Mouse (Mus musculus) midbrain, embryonic 14.5 days (tissue): ENCODE data around the gene Olfr1408. TPM values are rescaled to one million over a fixed set of nuclear protein-coding genes. Genes with fewer than 3 reads are reported as not detected.

Experiments
- ATAC-seq: fragments of 200-750 bp; cut with Nextera tagmentation; 2 replicates; pipeline ENCODE4 v1.8.0; 2017; ENCODE audit warnings: moderate number of reproducible peaks, moderate library complexity; ENCODE audit not compliant: low FRiP score, low TSS enrichment
- DNase-seq: peaks from one replicate; pipeline ENCODE4 v3.0.0-alpha.2; 2015
- H3K27ac ChIP-seq: fragments of 300-500 bp; sonication (generic); replicated peaks from 2 replicates; pipeline ENCODE4 v1.5.1; 2014; ENCODE audit warnings: mild to moderate bottlenecking, low read depth, low read length, moderate library complexity
- H3K27me3 ChIP-seq: fragments of 300-500 bp; sonication (generic); 2 replicates; pipeline ENCODE4 v1.6.1; 2014; ENCODE audit warnings: low read length, control low read depth, mixed read lengths; ENCODE audit not compliant: control insufficient read depth, insufficient read depth
- H3K36me3 ChIP-seq: fragments of 300-500 bp; sonication (generic); 2 replicates; pipeline ENCODE4 v1.6.1; 2014; ENCODE audit warnings: low read length, control low read depth; ENCODE audit not compliant: control insufficient read depth, insufficient read depth
- H3K4me1 ChIP-seq: fragments of 300-500 bp; sonication (generic); 2 replicates; pipeline ENCODE4 v1.6.1; 2014; ENCODE audit warnings: mild to moderate bottlenecking, antibody characterized with exemption, low read length, control low read depth; ENCODE audit not compliant: control insufficient read depth, insufficient read depth
- H3K4me2 ChIP-seq: fragments of 300-500 bp; sonication (generic); 2 replicates; pipeline ENCODE4 v1.6.1; 2014; ENCODE audit warnings: mild to moderate bottlenecking, low read length, moderate library complexity
- H3K4me3 ChIP-seq: fragments of 300-500 bp; sonication (generic); replicated peaks from 2 replicates; pipeline ENCODE4 v1.5.1; 2014; ENCODE audit warnings: low read depth, low read length
- H3K9ac ChIP-seq: fragments of 300-500 bp; sonication (generic); replicated peaks from 2 replicates; pipeline ENCODE4 v1.6.1; 2014; ENCODE audit warnings: mild to moderate bottlenecking, low read length, moderate library complexity
- H3K9me3 ChIP-seq: fragments of 300-500 bp; sonication (generic); 2 replicates; pipeline ENCODE4 v1.6.1; 2016; ENCODE audit warnings: low read length, control low read depth, mixed read lengths; ENCODE audit not compliant: control insufficient read depth
- WGBS: fragments of 180-500 bp; shearing (Covaris S2); extraction: QIAGEN DNeasy Blood & Tissue Kit; methylation state at CpG from one replicate; pipeline ENCODE4 v1.1.7; 2014; 5-methylcytosine and 5-hydroxymethylcytosine counted together
- polyA plus RNA-seq: library from polyadenylated mRNA; unstranded; fragments of >200 nt; fragmentation: Nextera tagmentation; extraction: Ambion mirVana; gene quantifications from 2 replicates; pipeline ENCODE4 v1.2.1, GENCODE M21; 2014

Gene Olfr1408
- polyA plus RNA-seq = not detected in 2 replicates

GRCm38 (mm10) chr1:173137274-173137673, at the start of gene Olfr1408:
Gene Olfr1408, minus strand, starts transcription at chr1:173137374.
- H3K27me3 ChIP-seq = no peaks in the 10 kb centered on the region
- H3K9me3 ChIP-seq = no peaks in the 10 kb centered on the region
- 88% methylated on average over 2 of the region's 2 CpGs for WGBS
- no peak within 1 kb of the TSS for H3K9ac ChIP-seq
- no peak for ATAC-seq
- H3K4me3 ChIP-seq = no peak within 1 kb of the TSS
- no peaks in the 10 kb centered on the region for H3K36me3 ChIP-seq
- H3K4me2 ChIP-seq = no peak within 1 kb of the TSS
- no peak within 1 kb of the TSS for H3K27ac ChIP-seq
- no peaks in the 10 kb centered on the region for H3K4me1 ChIP-seq
- DNase-seq = no peak

- Histone ChIP-seq H3K27me3 (no peaks in the 10 kb centered on the region), H3K27ac (no peak overlapping the region), H3K9ac (no peak overlapping the region), H3K4me2 (no peak overlapping the region), H3K4me1 (no peaks in the 10 kb centered on the region), H3K9me3 (no peaks in the 10 kb centered on the region), H3K4me3 (no peak overlapping the region), H3K36me3 (no peaks in the 10 kb centered on the region)
- ATAC-seq (no peak), DNase-seq (no peak)
Measured at GRCm38 (mm10) chr1:173174154-173174842, 37.1 kb upstream of the Olfr1408 start.

Other genes with a start within 250 kb of the Olfr1408 start
- gene Apcs, start 242.3 kb downstream of the Olfr1408 start, polyA plus RNA-seq = not detected in 2 replicates
- not detected in 2 replicates for gene Olfr16, start 187.0 kb downstream of the Olfr1408 start, polyA plus RNA-seq
- not detected in 2 replicates for gene Olfr1406, start 53.3 kb upstream of the Olfr1408 start, polyA plus RNA-seq
- not detected in 2 replicates for gene Olfr218, start 60.4 kb upstream of the Olfr1408 start, polyA plus RNA-seq
- not detected in 2 replicates for gene Olfr1404, start 75.0 kb upstream of the Olfr1408 start, polyA plus RNA-seq
- gene Fcer1a, start 89.8 kb upstream of the Olfr1408 start, polyA plus RNA-seq = not detected in 2 replicates
- gene Olfr418, start 128.6 kb upstream of the Olfr1408 start, polyA plus RNA-seq = not detected in 2 replicates
- not detected in 2 replicates for gene Mptx2, start 140.4 kb upstream of the Olfr1408 start, polyA plus RNA-seq
- 23.9 and 31.0 TPM in 2 replicates for gene Ackr1, start 196.4 kb upstream of the Olfr1408 start, polyA plus RNA-seq
- 0.84 and 2.4 TPM in 2 replicates for gene Aim2, start 213.5 kb upstream of the Olfr1408 start, polyA plus RNA-seq
- 125 and 140 TPM in 2 replicates for gene Cadm3, start 230.3 kb upstream of the Olfr1408 start, polyA plus RNA-seq